Mouse (Mus musculus) C2C12 (cell line): ENCODE data around the gene Lta.

Source experiments
- CTCF ChIP-seq: IDR thresholded peaks from one replicate; pipeline ENCODE4 v1.5.1; 2011; ENCODE audit not compliant: control insufficient read depth, insufficient read depth, insufficient read length
- MAX ChIP-seq: IDR thresholded peaks from one replicate; pipeline ENCODE4 v1.6.1; 2011; ENCODE audit warnings: mild to moderate bottlenecking, control low read depth

DNA sequence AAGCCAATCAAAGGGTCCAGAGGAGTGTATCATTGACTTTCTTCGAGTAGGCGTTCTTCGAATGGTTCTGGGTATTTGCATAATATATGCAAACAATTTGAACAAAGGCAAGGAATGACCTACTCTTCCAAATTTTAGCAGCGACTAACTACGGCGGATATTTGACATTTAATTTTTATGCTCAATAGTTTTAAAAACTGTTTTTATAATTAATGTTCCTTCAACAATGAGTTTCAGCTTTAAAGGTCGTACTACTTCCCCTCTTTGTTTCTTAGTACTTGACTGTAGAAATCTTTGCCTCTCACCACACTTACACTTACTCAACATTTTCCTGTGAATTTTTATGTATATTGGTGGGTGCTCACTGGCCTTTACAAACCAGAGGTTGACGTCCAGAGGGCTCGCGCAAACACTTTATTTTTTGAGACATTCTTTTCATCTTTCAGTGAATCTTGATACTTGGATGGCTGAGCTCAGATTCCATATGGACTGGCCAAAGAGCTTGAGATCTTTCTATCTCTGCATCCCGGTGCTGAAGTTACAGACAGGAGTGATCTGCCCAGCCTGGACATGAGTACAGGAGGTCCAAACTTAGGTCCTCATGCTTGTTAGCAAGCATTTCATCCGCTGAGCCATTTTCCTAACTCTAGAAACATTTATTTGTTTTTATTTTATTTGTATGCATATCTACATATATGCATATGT is 39.5 kb downstream of the Lta start:
- TF ChIP-seq MAX: no peak
- TF ChIP-seq CTCF: no peak
